Mouse (Mus musculus) yolk sac, embryonic 10.5 days (tissue): ENCODE results near the gene Olfr1239.

Experiments used
- DNase-seq: peaks from one replicate; pipeline ENCODE4 v3.0.0-alpha.2; 2017; ENCODE audit warnings: low spot score

The Olfr1239 gene

DNA sequence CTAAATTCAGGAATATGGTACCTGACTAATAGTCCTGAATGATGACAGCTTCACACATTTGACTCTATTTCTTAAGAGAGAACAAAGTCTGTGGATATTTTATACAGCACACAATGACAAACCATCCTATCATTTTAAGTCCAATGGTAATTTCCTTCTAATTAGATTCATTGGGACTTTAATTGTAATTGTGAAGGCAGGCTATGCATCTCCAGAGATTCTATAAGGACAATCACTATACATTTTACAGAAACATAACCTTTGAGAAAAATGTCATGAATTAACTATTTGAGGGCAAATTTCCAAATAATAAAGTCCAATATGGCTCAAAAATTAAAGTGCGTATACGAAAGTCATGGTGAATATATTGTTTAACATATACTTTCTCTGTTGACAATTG is at the start of gene Olfr1239:
Olfr1239 (minus strand) TSS at position 101 of the 400 bp plus-strand sequence.
- DNase-seq, result no peak

DNA sequence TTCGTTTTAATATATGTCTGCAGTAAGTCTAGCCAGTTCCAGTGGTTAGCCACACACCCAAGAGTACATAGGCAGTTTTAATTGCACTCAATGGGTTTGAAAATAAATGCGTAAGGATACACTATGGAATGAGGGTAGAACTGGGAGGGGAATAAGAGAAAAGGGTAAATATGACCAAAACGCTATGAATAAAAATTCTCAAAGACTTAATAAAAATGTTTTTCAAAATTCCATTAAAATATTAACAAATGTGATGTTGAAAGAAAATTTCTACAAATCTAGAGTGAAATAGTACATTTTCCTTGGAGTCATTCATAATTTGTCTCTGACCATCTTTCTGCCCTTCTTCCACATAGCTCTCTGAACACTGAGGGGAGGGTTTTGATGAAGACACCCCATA is 22.7 kb upstream of the Olfr1239 start, which contains the start of gene Olfr1240:
Olfr1240 (minus strand) TSS at position 101 of the 400 bp plus-strand sequence.
- DNase-seq, result no peak

DNA sequence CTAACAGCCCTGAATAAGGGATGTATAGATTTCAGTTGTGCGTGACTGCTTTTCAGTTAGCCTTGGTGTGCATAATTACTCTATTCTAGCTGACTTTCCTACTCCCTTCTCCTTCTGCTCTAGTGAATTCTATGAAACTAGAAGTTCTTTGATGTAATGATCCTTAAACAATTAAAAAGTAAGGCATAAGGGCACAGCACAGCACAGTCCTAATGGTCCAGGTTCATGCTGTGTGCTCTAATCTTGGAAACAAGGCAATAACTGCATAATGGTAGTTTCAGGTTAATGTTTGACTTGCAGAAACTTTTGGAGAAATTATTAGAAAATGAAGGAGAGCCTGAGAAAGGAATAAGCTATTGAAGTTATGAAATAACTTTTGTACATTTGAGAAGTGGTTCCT is 5.7 kb downstream of the Olfr1239 start:
- no peak for DNase-seq

DNA sequence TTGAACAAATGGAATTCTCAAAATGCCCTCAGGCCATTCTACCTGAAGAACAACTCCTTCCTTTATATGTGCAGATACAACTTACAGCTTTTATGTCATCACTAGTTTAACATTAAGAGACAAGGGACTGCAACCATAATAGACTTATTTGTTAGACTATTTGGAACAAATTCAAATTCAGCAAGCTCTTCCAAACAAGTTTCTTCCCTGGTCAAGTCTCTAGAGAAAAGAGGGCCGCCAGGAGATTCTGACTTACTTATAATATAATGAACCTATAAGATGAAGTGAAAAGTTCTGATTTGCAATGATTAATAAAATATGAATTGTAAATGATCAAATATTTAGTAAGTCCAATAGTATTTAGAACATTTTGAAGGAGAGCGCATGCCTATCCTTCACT is 10.6 kb downstream of the Olfr1239 start, which contains the start of gene Olfr1238:
Olfr1238 (minus strand) TSS at position 101 of the 400 bp plus-strand sequence.
- no peak for DNase-seq

DNA sequence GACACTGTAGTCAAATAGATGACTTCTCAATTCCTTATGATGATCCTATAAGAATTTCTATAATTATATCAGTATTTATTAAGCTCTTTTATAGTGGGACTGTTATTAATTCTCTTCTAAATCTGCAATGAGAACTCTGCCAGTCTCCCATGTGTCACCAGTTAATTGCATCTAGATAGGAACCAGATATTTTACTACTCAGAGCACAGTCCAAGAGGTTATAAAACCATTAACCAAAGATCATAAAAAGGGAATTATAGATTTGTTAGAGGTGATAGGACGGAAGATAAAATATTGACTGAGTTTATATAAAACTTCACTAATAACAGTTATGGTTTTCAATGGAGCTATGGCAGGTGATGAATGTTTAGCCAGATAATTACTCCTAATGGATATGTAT is 19.3 kb downstream of the Olfr1239 start:
- no peak for DNase-seq
